Mouse (Mus musculus): Measurements from ENCODE around the gene Elovl2. TPM values are rescaled to one million over a fixed set of nuclear protein-coding genes. Genes with fewer than 3 reads are reported as not detected.

Gene Elovl2
- total RNA-seq (2012; rRNA removed) (not detected in 2 replicates), polyA plus RNA-seq (2012; ENCODE audit: insufficient read depth in 1 of 2, insufficient read length in 2 of 2, low read depth in 1 of 2, low replicate concordance in 2 of 2, missing spikeins in 1 of 2) (not detected)

DNA sequence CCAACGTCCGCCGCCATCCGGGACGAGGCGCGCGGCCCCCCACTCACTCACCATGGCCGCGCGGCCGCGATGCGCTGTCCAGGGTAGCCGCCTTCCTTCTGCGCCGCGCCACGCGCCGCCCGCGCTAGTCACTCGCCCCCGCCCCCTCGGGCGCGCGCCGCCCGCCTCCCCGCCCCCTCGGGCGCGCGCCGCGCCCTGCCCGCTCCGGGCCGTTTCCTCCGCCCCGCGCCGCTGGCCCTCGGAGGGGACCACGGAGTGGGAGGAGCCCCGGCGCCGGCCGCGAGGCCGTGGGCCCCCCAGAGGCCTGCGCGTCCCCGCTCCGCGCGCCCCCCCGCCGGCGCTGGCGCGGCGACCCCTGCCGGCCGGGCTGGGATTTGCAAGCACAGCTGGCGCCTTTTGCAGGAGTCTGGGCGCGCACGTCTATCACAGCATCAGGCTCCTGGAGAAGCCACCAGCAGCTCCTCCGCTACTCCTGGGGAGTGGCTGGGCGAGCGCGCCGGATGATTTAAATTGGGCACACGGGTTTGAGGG, at the start of gene Elovl2:
Gene Elovl2 (minus strand): TSS at position 102 of the 531 bp plus-strand sequence.
- no peaks in the 10 kb centered on the region for H3K79me2 ChIP-seq (ENCODE audit: control insufficient read depth, insufficient read depth, low read length, poor library complexity)
- H3K9ac ChIP-seq (ENCODE audit: control insufficient read depth, low read depth, low read length, poor library complexity, severe bottlenecking) = no peak within 1 kb of the TSS
- DNase-seq (ENCODE audit: low read depth, low spot score) = no peak
- H3K4me3 ChIP-seq (ENCODE audit: control insufficient read depth in 1 of 2, insufficient read depth in 1 of 2, low read depth in 2 of 2, low read length in 2 of 2) = no peak within 1 kb of the TSS
- TF ChIP-seq SMC3 (IDR thresholded peaks at IDR 0.05; ENCODE audit: low read depth, low read length) = no peak
- no peak for TF ChIP-seq EP300 (IDR thresholded peaks at IDR 0.05; ENCODE audit: low read depth in 1 of 2, low read length in 2 of 2)
- TF ChIP-seq CHD1 (IDR thresholded peaks at IDR 0.05; ENCODE audit: low read depth, low read length) = no peak
- no peak for TF ChIP-seq MYC (IDR thresholded peaks at IDR 0.05; ENCODE audit: low read depth, low read length)
- no peak for TF ChIP-seq POLR2A (IDR thresholded peaks at IDR 0.05; ENCODE audit: control insufficient read depth in 1 of 2, insufficient read depth in 1 of 2, low read depth in 1 of 2, low read length in 2 of 2, poor library complexity in 1 of 2)
- TF ChIP-seq ZKSCAN1 (IDR thresholded peaks at IDR 0.05; ENCODE audit: low read depth, low read length) = no peak
- no peak for TF ChIP-seq UBTF (IDR thresholded peaks at IDR 0.05; ENCODE audit: borderline replicate concordance, insufficient read depth, low read depth, low read length)
- TF ChIP-seq USF2 (IDR thresholded peaks at IDR 0.05; ENCODE audit: borderline replicate concordance in 1 of 2, insufficient read depth in 1 of 2, low read depth in 1 of 2, low read length in 2 of 2) = no peak
- TF ChIP-seq TBP (IDR thresholded peaks at IDR 0.05; ENCODE audit: low read depth, low read length) = no peak
- no peak for TF ChIP-seq MAFK (IDR thresholded peaks at IDR 0.05; ENCODE audit: borderline replicate concordance, low read depth, low read length)
- no peak for TF ChIP-seq MXI1 (IDR thresholded peaks at IDR 0.05; ENCODE audit: low read depth, low read length)
- no peak for TF ChIP-seq RAD21 (IDR thresholded peaks at IDR 0.05; ENCODE audit: low read depth, low read length)
- no peak for TF ChIP-seq MAZ (IDR thresholded peaks at IDR 0.05; ENCODE audit: low read depth, low read length)
- TF ChIP-seq GABPA (IDR thresholded peaks at IDR 0.05; ENCODE audit: low read depth, low read length) = no peak
- TF ChIP-seq ETS1 (IDR thresholded peaks at IDR 0.05; ENCODE audit: low read depth, low read length) = no peak
- TF ChIP-seq HCFC1 (IDR thresholded peaks at IDR 0.05; ENCODE audit: low read depth, low read length) = no peak
- TF ChIP-seq POLR2AphosphoS2 (IDR thresholded peaks at IDR 0.05; ENCODE audit: low read length) = no peak
- H3K27me3 ChIP-seq (ENCODE audit: control insufficient read depth in 1 of 2, insufficient read depth in 2 of 2, low read length in 2 of 2) = peaks cover 0 to 2% of the 10 kb centered on the region in 2 experiments; a peak in 1 of 4 replicates
- H3K4me1 ChIP-seq (ENCODE audit: control insufficient read depth in 1 of 2, insufficient read depth in 2 of 2, low read length in 2 of 2) = no peaks in the 10 kb centered on the region
- H3K36me3 ChIP-seq (ENCODE audit: control insufficient read depth in 1 of 2, insufficient read depth in 2 of 2, low read length in 2 of 2) = no peaks in the 10 kb centered on the region
- H3K27ac ChIP-seq (ENCODE audit: control insufficient read depth, low read depth, low read length) = no peak within 1 kb of the TSS
- H3K9me3 ChIP-seq (replicated peaks; ENCODE audit: insufficient read depth, low read length) = no peaks in the 10 kb centered on the region

DNA sequence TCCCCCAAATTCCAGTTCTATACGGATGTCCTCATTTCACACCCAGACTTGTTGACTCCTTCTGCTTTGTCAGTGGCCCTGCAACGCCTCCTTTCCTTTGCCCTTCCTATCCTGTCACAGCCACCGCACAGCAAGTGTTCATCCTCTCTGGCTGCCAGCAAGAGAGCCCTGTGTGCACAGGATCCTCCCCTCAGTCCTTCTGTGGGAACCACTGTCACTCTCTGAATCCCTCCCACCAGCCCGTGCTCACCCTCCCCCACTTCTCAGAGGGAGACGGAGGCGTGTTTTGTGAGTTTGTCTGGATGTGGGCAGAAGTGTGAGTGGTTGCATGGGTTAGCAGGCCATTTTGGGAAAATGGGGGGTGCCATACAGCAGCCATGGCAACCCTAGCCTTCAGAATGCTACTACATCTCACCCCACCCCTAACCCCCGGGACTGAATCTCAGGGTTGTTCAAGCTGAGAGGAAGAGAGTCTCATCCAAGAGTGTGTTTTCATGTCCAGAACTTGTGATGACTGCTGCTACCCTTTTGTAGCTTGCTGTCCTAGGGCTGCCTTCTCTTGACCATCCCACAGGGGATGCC, 47.7 kb upstream of the Elovl2 start:
- no peak for TF ChIP-seq MAFK (IDR thresholded peaks at IDR 0.05; ENCODE audit: borderline replicate concordance, low read depth, low read length)
- no peak for TF ChIP-seq CHD1 (IDR thresholded peaks at IDR 0.05; ENCODE audit: low read depth, low read length)
- TF ChIP-seq ZMIZ1 (IDR thresholded peaks at IDR 0.05; ENCODE audit: low read depth, low read length) = no peak
- TF ChIP-seq TBP (IDR thresholded peaks at IDR 0.05; ENCODE audit: low read depth, low read length) = no peak
- TF ChIP-seq HCFC1 (IDR thresholded peaks at IDR 0.05; ENCODE audit: low read depth, low read length) = no peak
- no peak for TF ChIP-seq RCOR1 (IDR thresholded peaks at IDR 0.05; ENCODE audit: low read depth, low read length)
- TF ChIP-seq UBTF (IDR thresholded peaks at IDR 0.05; ENCODE audit: borderline replicate concordance, insufficient read depth, low read depth, low read length) = no peak
- no peak for TF ChIP-seq MYB (IDR thresholded peaks at IDR 0.05; ENCODE audit: low read depth, low read length)
- no peak for TF ChIP-seq MYC (IDR thresholded peaks at IDR 0.05; ENCODE audit: low read depth, low read length)
- no peak for TF ChIP-seq CTCF (IDR thresholded peaks at IDR 0.05 in 2 of 3, conservative IDR thresholded peaks at IDR 0.05 in 1 of 3; ENCODE audit: control insufficient read depth in 1 of 3, insufficient read depth in 1 of 3, low read depth in 2 of 3, low read length in 3 of 3, poor library complexity in 1 of 3, severe bottlenecking in 1 of 3)
- TF ChIP-seq ZNF384 (IDR thresholded peaks at IDR 0.05; ENCODE audit: low read depth, low read length) = no peak
- no peak for TF ChIP-seq POLR2AphosphoS5 (IDR thresholded peaks at IDR 0.05; ENCODE audit: borderline replicate concordance, low read depth, low read length)
- no peak for TF ChIP-seq NELFE (IDR thresholded peaks at IDR 0.05; ENCODE audit: low read depth, low read length)
- no peak for TF ChIP-seq MAX (IDR thresholded peaks at IDR 0.05; ENCODE audit: low read length)
- no peak for TF ChIP-seq USF2 (IDR thresholded peaks at IDR 0.05; ENCODE audit: borderline replicate concordance in 1 of 2, insufficient read depth in 1 of 2, low read depth in 1 of 2, low read length in 2 of 2)
- no peak for TF ChIP-seq E2F4 (IDR thresholded peaks at IDR 0.05; ENCODE audit: borderline replicate concordance, low read depth, low read length)
- TF ChIP-seq USF1 (IDR thresholded peaks at IDR 0.05; ENCODE audit: low read depth, low read length) = no peak
- no peak for TF ChIP-seq RAD21 (IDR thresholded peaks at IDR 0.05; ENCODE audit: low read depth, low read length)
- no peak for TF ChIP-seq TAL1 (IDR thresholded peaks at IDR 0.05; ENCODE audit: low read length)
- Histone ChIP-seq H3K9me3 (replicated peaks; ENCODE audit: insufficient read depth, low read length) (no peaks in the 10 kb centered on the region), H3K4me3 (ENCODE audit: control insufficient read depth in 1 of 2, insufficient read depth in 1 of 2, low read depth in 2 of 2, low read length in 2 of 2) (no peak overlapping the region), H3K36me3 (ENCODE audit: control insufficient read depth in 1 of 2, insufficient read depth in 2 of 2, low read length in 2 of 2) (no peaks in the 10 kb centered on the region; a peak in 2 of 4 replicates), H3K4me1 (ENCODE audit: control insufficient read depth in 1 of 2, insufficient read depth in 2 of 2, low read length in 2 of 2) (no peaks in the 10 kb centered on the region), H3K27ac (ENCODE audit: control insufficient read depth, low read depth, low read length) (no peak overlapping the region), H3K79me2 (ENCODE audit: control insufficient read depth, insufficient read depth, low read length, poor library complexity) (peaks cover 7% of the 10 kb centered on the region; the same call in 1 of the 2 replicates), H3K9ac (ENCODE audit: control insufficient read depth, low read depth, low read length, poor library complexity, severe bottlenecking) (no peak overlapping the region), H3K27me3 (ENCODE audit: control insufficient read depth in 1 of 2, insufficient read depth in 2 of 2, low read length in 2 of 2) (no peaks in the 10 kb centered on the region)
- DNase-seq (ENCODE audit: low read depth, low spot score) = no peak
